Mouse (Mus musculus) lung, postnatal 14 days (tissue): ENCODE measurements at regions not wholly inside any gene's neighbourhood (a gene's known extent, or its start where the extent isn't known, plus 50 kb on each side); places are given as distances from the start of the nearest gene placed in this dataset.
A peak's percentile ranks its signal among the peaks of the same experiment; 100 is the strongest.

Experiments
- DNase-seq: peaks from one replicate; pipeline ENCODE4 v3.0.0; 2021

DNA sequence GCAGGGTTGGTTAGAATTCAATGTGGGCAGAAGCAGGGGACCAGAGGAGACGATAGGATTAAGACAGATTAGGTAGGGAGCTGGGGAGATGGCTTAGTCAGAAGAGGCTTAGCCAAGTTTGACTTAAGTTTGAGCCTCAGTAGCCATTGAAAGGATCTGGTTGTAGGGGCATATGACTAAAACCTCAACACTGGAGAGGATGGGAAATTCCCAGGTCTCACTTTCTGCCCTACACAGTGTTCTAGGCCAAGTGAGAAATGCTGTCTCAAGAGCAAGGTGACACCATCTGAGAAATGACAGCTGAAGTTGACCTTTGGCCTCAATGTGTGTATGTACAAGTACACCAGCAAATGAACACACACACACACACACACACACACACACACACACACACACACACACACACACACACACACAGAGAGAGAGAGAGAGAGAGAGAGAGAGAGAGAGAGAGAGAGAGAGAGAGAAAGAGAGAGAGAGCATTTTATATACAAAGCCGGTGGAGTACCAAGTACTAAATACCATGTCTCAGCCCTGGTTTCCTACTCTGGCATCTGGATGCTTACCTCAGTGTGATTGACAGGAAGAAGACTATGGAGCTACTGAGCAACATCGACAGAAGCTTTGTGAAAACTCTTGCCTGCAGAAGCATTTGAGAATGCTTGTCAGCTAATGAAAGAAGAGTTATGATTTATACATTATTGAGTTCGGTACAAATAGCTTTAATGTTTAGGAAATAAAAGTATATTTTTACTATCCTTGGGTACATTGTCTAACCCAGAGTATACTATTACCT is 85.3 kb upstream of the 4933412E24Rik start:
- no peak for DNase-seq

DNA sequence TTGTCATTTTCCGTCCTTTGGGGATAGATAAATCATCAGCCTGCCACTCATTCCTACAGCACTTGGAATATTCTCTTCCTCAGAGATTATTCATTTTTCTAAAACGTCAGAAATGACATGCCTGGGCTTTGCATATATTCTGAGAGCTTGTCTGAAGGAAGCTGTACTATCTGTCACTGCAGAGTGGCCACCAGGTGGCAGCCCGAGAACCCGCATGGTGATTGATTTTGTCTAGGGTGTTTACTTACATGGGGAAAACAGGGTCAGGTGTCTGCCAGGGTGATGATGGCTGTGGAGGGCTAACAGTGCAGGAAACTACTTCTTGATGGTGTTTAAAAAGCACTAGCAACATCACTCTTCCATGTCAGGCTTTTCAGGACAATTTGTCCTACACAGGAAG is 80.7 kb upstream of the 4933412E24Rik start:
- DNase-seq = peak; percentile 72

DNA sequence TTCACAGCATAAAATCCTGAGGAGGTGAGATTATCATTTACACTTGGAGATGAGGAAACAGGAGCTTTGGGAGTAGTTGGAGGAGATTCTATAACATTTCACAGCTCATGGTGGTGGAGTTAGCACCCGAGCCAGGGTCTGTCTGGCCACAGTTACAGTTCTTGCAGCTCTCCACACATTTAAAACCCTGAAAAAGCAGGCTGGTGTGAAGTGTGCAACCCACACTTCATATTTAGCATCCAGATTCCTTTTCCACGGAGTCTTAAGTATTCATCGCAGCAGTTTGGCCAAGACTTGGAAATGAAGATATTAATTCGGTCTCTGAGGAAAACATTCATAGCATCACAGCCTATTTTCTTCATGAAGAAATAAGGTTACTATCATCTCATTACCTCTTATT is 79.7 kb upstream of the 4933412E24Rik start:
- DNase-seq = no peak

DNA sequence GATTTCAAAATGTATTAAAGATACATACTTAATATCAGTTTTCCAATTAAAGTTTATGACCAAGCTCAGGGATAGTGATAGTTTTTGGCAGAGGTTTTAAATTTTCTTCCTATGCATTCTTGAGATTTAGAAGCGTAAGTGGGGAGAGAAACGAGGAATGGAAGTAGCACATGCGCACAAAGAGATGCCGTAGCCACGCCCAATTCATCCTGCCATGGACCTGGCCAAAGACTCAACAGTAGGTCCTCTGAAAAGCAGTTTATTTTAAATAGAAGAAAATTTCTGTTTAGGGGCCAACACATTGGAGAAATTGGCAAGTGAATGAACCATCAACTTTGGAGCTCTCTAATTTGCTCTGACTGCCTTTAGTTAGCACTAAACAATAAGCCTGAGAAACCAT is 73.5 kb upstream of the 4933412E24Rik start:
- DNase-seq = no peak

DNA sequence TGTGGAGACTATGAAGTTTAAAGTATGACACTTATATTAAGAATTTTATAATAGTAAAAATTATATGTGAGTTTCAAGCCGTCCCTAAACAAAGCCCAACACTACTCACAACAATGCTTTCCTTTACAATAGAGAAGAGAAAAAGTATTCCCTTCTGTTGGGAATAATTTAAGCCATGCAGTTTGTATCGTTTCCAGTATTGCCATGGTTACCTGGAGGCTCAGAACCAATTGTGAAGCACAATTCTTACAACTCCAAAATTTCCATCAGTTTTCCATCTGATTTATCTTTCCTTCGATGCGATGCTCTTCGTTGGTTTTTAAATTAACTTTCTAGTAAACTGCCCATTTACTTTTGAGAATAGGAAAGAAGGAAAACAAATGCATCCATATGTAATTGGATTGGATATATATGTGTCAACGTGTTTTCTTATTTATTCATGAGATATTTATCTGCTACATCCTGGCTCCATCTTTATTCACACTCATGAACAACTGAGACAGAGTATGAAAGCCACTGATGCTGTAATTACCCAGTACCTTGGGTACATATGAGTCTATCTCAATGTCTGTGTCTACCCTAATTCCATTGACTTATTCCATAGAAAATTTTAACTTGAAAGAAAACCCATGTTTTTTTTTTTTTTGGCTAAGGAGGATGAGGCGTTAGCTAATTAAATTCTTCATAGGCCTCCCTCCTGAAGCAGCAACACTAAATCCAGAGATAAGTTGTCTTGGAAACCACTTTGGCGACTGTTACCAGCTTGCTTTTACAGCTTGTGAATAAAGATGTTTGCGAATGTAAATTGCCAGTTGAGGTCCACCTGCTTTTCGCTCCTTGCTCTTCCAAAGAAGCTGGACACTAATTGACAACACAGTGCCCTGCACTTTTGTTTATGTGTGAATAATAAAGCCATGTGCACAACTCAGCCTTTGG is 72.8 kb upstream of the 4933412E24Rik start:
- no peak for DNase-seq
